Mouse (Mus musculus) regulatory T cell (primary cell): ENCODE measurements around the gene Lrch1.

Experiments
- in situ Hi-C: fragments of 300-600 bp; cut with MboI, MseI; formaldehyde crosslinking; loops from one replicate; pipeline ENCODE4 v1.15.1; 2025; ENCODE audit warnings: high pct_unique_total_duplicates

Gene Lrch1

DNA sequence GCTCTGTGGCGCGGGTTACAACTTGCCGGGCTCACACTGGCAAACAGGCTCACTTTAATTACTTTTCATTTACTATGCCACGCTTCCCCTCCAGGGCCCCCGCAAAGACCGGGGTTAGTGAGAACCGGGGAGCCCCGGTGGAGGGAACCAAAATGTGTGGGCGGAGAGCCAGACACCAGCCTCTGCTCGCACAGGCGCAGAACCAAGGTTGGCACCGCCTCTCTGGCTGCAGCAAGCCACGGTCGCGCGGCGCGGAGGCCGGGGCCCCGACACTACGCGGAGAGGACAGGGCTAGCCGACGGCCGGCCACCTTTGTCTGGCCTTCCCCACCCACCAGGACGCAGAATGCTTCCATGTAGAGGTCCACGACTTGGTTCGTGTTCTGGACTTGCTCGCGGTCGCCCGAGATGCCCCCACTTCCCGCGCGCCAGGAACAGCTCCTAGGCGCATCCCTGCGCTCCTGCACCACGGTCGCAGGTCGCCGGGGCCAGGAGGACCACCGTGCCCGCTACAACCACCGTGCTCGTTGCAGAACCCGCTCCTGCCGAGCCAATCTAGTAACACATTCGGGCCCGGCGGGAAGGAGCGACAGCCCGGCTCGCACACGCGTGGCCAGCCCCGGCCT is 813 bp downstream of the Lrch1 start:
- in situ Hi-C loops, result loop anchor here (5.0 kb wide), 1 partner anchor 805 kb away; the partner anchor contains the start of gene Cog3

DNA sequence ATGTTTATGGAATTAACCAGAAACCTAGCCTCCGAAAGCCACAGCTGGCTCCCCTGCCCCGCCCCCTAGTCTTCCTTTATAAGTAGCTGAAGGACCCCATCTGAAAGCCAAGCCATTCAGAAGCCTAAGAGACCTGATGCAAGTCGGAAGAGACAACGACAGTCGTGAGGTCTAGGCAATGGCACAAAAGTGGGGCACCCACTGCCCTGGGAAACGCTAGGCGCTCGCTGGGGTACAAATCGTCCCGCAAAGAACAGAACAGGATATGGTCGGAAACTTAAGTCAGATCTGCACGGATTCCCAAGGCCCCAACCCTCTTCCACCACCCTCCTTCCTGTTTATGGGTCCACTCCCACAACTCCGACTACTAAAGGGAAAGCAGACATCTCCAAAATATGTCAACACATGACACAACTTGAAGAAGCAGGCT is 1.3 kb downstream of the Lrch1 start:
- in situ Hi-C loops, result loop anchor here (5.0 kb wide), 1 partner anchor 806 kb away; the partner anchor contains the start of gene Cog3

DNA sequence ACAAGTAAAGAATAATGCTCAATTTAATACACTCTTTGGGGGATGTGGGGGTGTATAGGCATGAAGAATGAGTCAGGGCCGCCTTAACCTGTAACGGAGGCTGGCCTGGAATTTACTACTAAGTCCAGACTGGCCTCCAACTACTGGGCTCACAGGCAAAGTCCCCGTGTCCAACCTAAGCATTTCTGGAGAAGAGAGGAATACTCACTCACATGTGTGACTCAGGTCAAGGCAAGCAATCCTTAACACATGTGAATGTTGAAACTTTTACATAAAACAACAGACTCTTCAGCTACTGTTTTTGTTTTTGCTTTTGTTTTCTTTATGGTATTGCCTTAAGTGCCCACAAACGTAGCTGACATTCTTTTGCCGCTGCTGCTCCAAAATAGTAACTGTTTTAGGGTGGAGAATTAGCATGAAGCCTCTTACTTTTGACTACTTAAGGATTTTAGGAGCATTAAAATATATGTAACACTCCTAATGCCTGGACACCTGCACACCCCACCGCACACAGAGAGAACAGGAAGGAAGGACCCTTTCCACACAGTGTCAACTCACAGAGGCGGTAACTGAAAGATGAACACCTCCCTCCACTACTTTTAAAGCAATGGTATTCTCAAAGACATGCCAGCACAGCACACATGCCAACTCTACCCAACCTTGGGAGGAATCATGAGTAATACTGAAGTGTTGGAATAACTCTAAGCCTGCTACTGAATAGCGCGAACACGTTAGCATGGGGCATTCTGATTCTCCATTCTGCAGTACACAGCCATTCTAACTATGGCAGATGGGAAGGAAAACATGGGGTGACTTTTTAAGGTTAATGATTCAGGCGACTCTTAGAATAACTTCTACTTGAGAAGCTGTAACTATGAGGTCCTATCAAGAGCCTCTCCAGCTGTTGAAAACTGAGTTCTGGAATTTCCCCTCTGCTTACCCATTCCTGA is 2.1 kb downstream of the Lrch1 start:
- in situ Hi-C loops, result loop anchor here (5.0 kb wide), 1 partner anchor 807 kb away; the partner anchor contains the start of gene Cog3

DNA sequence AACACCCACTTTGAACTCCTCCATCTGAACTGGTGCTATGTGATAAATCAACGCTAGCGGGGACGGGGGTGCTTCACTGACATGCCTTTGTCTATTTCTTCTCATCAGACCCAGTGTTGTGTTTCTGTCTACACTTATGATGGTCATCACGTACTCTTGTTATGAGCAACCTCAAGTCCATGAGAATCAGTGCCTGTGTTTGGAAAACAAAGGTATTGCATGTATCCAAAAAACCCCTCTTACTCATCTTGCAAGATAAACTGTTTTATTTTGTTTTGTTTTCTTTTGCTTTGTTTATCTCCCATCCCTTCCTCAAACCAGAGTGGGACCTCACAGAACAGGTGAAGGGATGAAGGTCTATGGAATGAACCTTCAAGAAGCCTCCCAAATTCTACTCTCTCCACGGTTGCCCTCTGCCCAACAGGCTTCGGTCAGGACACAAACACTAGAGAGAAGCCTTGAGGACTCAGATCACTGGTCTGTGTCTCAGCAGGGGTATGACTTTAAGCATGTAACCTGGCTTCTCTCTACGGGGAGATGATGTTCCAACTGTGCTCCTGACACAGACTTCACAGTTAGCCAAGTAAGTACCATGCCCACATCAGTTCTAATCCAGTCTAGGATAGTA is 3.4 kb downstream of the Lrch1 start:
- in situ Hi-C loops, result no loop called here

DNA sequence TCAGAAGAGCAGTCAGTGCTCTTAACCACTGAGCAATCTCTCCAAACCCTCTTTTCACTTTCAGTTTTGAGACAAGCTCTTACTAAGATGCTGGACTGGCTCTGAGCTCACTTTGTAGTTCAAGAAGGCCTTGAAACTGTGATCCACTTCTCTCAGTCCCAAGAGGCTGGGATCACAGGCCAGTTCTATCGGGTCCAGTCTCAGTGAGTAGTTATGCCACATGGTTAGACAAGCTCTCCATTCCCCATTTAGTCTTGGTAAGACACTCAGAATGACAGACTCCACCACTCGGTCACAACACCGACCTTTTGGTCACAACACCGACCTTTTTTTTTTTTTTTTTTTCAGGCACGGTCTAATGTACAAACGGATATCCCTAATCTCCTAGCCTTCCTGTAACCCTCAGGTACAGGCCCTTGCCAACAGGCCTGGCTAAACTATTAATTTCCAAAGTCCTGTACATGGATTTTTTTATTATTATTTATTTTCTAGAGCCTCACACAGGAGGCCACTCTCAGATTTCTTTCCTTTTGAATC is 4.0 kb downstream of the Lrch1 start:
- in situ Hi-C loops, result no loop called here

DNA sequence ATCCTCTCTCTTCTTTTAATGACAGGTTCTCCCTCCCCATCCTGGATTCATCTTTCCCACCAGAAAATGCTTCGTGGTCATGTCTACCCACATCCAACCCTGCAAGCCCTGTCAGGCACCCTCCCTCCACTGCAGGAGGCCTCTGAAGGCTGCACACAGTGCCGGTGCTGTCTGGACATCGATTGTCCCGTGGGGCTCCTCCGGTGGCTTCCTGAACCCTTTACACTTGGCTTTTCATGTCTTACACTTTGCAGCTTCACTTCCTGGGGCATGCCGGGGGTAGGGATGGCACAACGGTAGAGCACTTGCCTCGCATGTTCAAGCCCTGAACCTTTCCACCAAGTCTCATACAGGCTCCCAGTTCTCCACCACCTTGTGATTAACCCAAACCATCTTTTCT is 4.7 kb downstream of the Lrch1 start:
- in situ Hi-C loops, result no loop called here

DNA sequence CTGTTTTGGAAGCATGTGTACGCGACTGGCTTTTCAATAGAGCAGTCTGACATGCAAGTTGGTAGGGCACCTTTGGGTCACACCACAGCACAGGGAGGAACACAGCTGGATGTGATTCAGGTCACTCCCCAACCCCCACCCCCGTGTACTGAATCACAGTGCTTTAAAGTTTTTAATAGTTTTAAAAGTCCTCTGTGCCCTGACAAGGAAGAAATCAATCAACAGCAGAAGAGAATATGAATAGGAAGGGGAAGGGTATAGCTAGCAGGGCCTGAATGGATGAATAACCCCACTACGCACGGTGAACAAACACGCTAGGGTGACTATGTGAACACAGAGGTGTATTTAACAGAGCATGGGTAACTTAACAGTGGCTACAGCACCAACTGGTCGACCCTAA is 6.1 kb downstream of the Lrch1 start:
- in situ Hi-C loops, result no loop called here

DNA sequence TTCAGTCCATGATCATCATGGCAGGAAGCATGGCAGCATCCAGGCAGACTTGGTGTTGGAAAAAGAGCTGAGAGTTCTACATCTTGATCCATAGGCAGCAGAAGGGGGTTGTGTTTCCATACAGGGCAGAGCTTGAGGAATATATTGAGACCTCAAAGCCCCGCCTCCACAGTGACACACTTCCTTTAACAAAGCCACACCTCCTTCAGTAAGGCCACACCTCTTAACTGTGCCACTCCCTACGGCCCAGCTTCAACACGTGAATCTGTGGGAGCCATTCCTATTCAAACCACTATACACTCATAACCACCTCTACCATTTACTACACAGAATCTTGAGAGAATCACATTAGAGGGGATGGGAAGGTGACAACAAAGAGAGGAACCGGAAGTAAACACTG is 6.9 kb downstream of the Lrch1 start:
- in situ Hi-C loops, result no loop called here

DNA sequence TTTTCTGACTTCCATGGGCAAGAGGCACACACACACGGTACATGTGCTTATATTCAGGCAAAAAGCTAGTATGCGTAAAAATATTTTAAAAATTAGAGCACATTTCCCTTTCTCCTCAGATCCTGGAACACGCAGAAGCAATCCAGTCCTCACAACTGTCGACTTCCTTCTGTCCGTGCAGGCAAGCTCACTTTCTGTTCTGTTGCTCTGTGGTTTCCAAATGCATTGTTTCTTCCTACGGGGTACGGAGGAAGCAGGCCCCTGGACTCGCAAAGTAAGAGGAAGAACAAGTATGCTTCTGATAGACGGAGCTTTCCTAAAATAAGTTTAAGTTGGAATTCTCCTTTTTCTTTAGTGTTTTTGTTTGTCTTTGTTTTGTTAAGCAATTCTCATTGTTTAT is 8.3 kb downstream of the Lrch1 start:
- in situ Hi-C loops, result no loop called here

DNA sequence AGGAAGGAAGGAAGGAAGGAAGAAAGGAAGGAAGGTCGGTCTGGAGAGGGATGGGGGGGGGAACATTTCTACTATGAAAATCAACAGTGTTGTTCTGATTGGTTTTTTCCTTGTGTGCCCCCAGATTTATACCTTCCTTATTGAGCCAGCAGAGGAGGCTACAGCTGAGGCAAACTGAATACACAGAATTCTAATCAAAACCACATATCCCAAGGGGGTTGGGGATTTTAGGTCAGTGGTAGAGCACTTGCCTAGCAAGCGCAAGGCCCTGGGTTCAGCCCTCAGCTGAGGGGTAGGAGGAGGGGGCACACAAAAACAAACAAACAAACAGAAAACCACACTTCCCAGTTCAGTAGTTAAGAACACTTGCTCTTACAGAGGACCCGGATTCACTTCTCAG is 8.8 kb downstream of the Lrch1 start:
- in situ Hi-C loops, result no loop called here

DNA sequence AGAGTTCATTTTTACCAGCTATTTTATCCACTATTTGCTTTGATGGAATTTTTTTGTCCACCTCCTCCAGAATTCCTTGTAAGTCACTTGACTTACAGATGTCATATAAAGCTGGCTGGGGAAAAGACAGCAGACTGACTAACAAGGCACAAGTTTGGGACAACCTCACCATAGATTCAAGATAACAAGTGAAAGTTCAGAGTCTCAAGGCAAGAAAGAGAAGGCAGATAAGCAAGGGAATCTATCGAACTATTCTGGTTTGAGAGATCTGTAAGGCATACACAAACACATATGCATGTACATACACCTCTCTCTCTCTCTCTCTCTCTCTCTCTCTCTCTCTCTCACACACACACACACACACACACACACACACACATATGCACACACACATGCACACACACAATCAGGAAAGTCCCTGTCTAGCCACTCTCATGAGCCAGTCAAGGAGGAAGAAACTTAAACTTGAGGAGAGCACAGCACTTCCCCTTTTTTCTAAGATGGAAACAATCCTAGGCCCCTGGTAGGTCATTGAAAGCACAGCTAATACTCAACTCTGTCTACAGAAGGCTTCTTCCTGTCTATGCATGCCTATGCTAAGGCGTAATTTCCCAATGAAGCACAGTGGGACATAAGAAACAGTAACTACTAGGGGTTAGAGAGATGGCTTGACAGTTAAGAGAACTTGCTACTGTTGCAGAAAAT is 11.0 kb downstream of the Lrch1 start:
- in situ Hi-C loops, result no loop called here

DNA sequence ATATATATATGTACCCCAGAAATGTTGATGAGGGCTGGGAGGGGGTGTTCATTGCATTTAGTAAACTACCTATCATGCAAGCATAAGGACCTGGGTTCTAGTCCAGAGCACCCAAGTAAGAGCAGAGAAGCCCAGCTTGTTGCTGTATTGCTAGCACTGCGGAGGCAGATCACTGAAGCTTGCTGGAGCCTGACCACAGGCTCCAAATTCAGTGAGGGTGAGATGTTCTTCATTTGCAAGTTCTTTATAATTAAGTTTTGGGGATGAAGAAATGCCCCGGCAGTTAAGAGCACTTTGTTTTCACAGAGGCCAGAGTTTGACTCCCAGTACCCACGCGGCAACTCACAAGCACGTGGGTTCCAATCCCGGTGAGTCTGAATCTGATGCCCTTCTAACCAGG is 12.6 kb downstream of the Lrch1 start:
- in situ Hi-C loops, result no loop called here

DNA sequence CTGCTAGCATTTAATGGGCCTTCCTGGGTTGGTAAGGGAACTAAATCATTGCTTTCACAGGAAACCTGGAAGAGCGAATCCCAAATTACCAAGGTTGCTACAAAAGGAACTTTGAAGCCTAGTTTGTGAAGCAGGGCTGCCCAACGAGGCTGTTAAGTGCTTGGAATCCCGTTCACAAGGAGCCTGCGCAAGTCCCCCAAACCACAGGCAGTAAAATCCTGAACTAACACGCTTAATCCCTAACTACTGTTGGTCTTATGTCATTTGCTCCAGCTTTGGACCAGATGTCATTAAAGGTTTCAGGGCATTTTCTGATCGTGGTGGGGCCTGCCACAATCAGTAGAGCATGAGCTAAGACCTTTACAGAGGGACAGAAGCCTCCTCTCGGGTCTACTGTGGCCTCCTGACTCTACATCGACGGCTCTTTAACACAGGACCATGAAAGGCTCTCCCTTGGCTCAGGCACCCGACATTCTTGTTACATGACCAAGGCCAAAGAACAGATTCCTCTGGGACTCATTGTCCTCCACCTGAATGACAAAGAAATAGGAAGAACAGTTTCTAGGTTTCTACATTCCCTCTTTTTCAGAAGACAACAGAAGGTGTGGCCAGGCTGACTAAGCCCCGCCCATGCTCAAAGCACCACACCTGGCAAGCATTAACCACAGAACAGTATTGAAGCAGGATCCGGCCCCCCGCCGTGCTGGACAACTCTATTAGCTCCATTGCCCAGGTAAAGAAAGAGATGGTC is 13.5 kb downstream of the Lrch1 start:
- in situ Hi-C loops, result no loop called here

DNA sequence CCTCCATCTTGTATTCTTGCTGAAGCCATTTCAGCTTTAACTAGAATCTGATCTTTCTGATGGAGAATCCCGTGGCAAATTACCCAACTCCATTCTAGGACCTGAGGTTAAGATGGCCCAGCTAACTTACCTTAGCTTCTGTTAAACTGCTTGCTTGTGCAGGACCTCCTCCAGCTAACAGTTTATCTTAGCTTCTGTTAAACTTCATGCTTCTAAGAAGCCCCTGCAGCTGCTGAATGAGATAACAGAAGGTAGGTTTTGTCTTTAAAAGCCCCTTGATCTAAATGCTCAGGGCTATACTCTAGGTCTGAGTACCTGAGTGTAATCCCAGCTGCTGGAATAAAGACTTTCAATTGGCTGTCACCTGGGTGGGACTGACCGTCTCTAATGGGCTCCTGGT is 17.9 kb downstream of the Lrch1 start:
- in situ Hi-C loops, result loop anchor here (10.0 kb wide), 1 partner anchor 255 kb away; no protein-coding TSS in a partner anchor

DNA sequence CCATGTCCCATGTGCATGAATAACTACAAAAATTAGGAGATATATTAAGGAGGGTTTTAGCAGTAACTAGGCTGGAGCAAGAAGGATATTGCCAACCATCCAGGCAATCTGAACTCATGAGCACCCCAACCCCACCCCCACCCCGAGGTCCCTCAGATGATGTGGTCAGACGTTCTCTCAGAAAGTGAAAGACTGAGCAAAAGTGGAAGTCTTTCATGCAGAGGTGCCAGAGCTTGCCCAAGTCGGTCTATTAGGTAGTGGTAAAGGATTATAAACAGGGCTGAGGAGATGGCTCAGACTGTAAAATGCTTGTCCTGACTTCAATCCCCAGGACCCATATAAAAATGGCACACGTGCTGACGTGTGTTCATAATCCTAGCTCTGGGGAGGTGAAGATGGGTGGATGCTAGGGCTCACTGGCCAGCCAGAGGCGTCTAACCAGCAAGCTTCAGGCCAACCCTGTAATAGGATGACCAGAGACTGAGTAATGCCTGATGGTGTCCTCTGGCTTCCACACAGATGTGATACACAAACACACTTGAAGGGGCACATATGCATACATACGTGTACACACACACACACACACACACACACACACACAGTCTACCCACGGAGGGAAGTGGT is 18.8 kb downstream of the Lrch1 start:
- in situ Hi-C loops, result loop anchor here (10.0 kb wide), 1 partner anchor 256 kb away; no protein-coding TSS in a partner anchor

DNA sequence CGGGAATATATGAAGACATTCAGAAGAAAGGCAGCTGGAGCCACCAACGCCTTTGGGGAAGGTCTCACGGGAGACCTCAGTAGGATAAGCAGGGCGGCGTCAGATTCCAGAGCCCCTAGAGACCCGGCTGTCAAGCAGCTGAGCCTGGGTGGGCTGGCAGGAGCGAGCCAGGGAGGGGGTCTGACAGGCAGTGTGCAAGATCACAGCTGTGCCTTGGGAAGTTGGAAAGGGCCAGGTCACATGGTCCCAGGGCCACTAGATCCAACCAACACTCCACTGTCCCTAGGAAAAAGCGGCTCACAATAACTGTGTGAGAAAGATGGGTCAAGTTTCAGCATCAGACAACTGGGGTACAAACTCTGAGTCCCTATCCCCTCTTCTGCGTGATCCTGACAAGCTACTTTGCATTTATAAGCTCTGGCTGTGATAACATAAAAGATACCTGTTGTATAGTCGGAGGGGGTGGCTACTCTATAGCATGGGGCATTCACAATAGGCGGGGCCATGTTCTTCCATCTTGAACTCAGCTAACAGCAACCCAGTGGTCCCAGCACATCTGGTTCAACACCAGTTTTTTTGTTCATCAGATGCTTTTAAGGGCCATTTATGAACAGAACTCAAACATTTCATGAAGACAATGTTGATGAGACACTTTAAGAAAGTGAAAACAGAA is 20.6 kb downstream of the Lrch1 start:
- in situ Hi-C loops, result loop anchor here (10.0 kb wide), 1 partner anchor 258 kb away; no protein-coding TSS in a partner anchor

DNA sequence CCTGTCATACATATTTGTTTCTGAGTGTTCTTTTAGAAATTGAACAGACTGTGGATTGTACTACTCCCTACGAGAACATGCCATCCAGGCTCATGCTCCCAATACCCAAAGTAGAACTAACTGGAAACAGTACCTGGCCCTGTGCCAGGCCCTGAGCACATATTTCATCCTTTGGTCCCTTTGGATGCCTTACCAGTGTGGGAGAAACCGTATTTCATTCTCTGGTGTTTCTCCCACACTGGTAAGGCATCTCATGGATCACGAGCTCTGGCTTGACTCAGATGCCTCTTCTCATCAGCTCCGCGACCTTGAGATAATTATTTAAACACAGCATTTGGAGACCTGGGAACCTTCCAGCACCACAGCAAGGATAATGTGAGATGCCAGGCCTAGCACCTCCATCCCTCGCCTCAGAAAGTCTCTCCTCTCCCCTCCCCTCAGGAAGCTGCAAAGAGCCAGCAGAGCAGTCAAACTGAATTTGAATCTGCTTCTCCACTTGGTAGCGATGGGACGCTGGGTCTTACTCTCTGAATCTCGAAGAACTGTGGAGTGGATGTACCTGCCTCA is 21.6 kb downstream of the Lrch1 start:
- in situ Hi-C loops, result loop anchor here (10.0 kb wide), 1 partner anchor 259 kb away; no protein-coding TSS in a partner anchor

DNA sequence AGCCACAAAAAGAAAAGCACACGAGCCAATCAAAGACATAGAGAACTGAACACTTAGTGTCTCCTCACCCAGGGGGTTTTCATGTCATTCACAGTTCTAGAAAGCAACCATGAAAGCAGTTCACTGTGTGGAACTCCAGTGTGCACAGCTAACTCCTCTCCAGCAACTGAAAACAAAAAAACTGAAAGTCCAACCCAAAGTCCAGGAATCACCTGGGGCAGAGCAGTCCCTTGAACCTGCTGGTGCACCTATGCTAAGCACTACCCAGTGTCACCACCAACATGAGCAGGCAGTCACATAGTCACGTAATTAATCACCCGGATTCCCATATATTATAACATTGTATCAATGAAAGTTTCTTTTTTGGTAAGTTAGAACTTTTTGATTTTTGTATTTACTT is 23.2 kb downstream of the Lrch1 start:
- in situ Hi-C loops, result loop anchor here (10.0 kb wide), 1 partner anchor 260 kb away; no protein-coding TSS in a partner anchor

DNA sequence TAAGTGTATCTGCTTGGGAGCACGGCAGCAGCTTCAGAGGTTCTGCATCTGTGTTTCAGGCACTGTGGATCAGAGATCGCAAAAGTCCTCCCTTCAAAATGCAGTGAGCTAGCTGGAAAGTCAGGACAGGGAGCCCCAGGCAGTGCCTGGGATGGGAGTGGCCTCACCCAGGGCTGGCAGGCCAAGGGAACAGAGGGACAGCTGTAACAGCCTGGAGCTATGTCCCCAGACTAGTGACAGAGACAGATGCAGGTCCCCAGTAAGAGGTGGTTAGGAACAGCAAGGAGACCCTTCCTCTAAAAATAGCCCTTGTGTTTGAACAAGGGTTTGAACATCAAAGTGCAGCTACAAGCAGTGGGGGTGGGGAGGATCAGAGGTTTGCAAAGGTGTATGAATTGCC is 23.6 kb downstream of the Lrch1 start:
- in situ Hi-C loops, result loop anchor here (10.0 kb wide), 1 partner anchor 261 kb away; no protein-coding TSS in a partner anchor
